Mouse (Mus musculus) erythroblast, embryonic 14.5 days (primary cell): ENCODE measurements around the gene Ispd.

Experiments used
- GATA1 ChIP-seq: IDR thresholded peaks from 2 replicates; pipeline ENCODE4 v1.6.1; 2012; ENCODE audit warnings: low read length, inconsistent platforms, mixed read lengths
- TAL1 ChIP-seq: IDR thresholded peaks from 3 replicates; pipeline ENCODE4 v1.6.1; 2012; ENCODE audit warnings: low read length, inconsistent platforms, mixed read lengths

DNA sequence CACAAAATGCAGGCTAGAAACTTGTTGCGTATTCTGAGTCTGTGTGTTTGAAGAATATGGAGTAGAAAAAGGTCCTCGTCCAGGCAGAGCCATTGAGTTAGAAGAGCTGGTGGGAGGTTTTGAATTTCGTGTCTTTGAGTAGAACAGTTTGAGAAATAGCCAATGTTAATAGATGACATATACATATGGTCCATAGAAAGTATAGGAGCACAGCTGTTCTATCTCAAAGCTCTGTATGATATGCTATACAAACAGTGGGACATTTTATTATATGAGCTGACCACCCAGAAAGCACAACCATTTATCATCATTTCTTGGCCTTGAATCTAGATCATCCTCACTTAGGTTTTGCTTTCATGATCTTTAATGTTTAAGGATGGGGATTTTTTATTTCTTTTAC lies 116.3 kb downstream of the Ispd start:
- no peak for TF ChIP-seq GATA1
- TF ChIP-seq TAL1: no peak
